Mouse (Mus musculus): ENCODE results near the gene Satb2.

DNA sequence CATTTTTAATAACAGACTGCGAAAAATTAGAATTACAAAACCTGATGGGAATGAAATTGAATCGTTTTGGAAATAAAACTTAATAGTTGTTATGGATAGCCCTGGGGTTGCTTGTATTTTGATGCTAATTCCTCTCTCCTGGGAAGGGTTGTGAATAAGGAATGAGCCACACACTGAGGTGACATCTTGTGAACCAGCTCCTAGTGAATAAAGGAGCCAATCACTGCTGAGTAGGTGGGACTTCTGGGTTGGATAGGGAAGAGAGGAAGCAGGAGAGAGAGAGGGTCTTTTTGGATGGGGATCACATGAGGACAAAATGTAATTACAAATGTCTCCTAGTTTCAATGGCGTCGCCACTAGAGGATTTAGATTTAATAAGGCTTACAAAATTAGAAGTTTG lies 30.7 kb upstream of the Satb2 start:
- no peak for TF ChIP-seq ZMIZ1 (IDR thresholded peaks at IDR 0.05; ENCODE audit: low read depth, low read length)
- no peak for TF ChIP-seq CTCF (conservative IDR thresholded peaks at IDR 0.05 in 1 of 2, IDR thresholded peaks at IDR 0.05 in 1 of 2; ENCODE audit: low read depth in 2 of 2, low read length in 2 of 2)
- no peak for TF ChIP-seq POLR2A (IDR thresholded peaks at IDR 0.05; ENCODE audit: low read depth, low read length)
- TF ChIP-seq ELF1 (IDR thresholded peaks at IDR 0.05; ENCODE audit: low read depth, low read length) = no peak
- TF ChIP-seq TCF12 (IDR thresholded peaks at IDR 0.05; ENCODE audit: low read depth, low read length) = no peak
- TF ChIP-seq EP300 (IDR thresholded peaks at IDR 0.05; ENCODE audit: low read length) = no peak

All from CH12.LX (cell line).